Mouse (Mus musculus) lung, adult 18-20 months (tissue): ENCODE data around the gene Ndufa9.

Experiments used
- DNase-seq, 2 experiments: peaks; one replicate each; pipeline ENCODE4 v3.0.0; 2022; ENCODE audit warnings: mixed read lengths in 2 of 2

Ndufa9 gene

GRCm38 (mm10) chr6:126848712-126849704, at the start of gene Ndufa9:
Ndufa9 (minus strand) TSS chr6:126849136.
- peak; percentile 93 to 94 for DNase-seq

GRCm38 (mm10) chr6:126877118-126877517, 28.2 kb upstream of the Ndufa9 start:
- DNase-seq, result no peak

DNA sequence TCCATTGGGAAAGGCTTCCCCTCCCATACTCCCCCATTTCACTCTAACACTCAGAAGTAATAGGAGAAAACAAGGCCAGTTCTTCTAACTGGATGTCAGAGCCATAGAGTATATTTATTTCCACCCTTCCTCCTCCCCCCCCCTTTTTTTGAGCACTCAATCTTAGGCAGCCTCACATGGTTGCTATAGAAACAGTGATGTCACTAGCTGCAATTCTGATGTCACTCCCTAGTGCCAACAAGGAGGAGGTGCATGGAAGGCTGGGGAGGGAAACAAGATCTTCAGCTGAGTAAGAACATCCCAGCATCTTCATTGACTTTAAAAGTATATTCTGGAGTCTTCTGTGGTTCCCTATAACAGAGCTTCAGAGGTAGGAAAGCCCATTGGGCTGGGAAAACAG, 3.9 kb upstream of the Ndufa9 start, which contains the start of gene Akap3:
Gene Akap3, plus strand, starts transcription at position 218 of the 400 bp plus-strand sequence.
- DNase-seq, result no peak

DNA sequence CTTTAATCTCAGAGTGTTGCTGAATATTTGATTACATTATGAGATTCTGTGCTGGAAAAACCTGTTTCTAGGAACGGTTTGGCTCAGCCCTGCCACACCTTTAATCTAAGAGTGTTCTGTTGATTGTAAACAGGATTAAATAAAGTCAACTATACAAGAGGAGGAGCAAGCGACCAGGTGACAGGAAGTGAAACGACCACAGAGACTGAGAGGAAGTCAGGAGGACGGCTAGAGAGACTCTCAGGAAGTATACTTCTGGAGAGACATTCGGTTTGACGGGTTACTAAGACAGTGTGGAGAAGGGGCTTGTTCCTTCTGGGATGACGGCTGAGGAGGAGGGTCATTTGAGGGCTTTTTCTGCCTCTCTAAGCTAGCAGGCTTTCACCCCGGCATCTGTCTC, 12.3 kb downstream of the Ndufa9 start:
- DNase-seq, result no peak

- no peak for DNase-seq
These were observed 25.8 kb downstream of the Ndufa9 start for GRCm38 (mm10) chr6:126823087-126823486.

DNA sequence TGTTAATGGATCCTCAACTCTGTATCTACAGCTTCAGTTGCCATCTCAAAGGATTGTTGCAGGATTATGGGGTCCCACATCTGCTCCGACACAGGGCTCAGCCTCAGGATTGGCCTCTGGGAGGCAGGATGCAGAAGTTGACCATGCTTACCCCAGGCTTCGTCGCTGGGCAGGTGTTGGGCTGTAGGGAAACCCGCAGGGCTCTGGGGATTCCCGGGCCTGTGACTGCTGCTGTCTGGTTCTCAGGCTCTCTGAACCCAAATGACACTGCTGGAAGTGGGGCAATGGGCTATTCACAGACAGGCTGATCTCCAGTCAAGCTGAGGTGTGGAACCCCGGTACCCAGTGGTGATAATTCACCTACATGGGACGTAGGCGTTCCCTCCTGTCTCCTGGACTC, 32.6 kb downstream of the Ndufa9 start:
- no peak for DNase-seq

DNA sequence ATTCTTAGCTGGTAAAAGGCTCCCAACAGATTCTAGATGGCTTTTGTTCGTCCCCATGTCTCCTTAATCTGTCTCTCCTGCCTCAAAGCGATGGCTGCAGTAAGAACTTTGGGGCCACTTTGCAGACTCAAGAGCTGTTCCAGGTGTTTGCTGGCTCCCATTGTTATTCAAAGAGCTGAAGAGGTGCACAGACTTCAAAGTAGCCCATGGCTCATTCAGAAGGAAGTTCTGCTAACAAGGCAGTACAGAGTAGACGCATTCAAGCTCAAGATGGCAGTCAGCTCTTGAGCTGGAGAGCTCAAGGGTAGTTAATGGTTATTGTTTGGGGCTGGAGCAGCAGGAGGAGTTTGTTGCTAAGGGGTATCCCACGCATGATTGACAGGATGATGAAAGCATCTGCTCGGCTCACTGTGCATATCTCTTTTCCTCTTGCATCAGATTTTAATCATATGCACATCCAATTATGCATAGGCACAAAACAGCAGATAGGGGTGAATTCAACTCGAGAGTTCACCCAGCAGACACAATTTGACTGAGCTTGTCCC, 33.7 kb downstream of the Ndufa9 start:
- no peak for DNase-seq

GRCm38 (mm10) chr6:126811481-126811880, 37.5 kb downstream of the Ndufa9 start:
- DNase-seq, result no peak

DNA sequence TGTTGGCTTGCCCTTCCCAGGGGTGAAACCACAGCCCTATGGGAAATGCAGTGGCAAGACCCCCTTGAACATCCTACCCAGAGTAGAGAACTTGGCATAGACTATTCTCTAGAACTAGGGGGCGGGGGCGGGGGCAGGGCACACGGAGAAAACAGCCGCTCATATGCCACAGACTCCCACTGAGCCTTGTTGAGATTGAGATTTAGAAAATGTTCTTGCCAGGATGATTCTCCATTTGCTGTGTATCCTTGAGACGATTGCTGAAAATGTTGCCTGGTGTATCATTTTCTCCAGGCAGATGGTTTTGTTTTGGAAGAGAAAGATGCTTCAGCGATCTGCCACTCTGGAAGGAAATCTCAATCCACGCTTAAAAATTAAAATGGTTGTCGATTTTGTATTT, 40.4 kb downstream of the Ndufa9 start:
- no peak for DNase-seq

GRCm38 (mm10) chr6:126808134-126808533, 40.8 kb downstream of the Ndufa9 start:
- no peak for DNase-seq

DNA sequence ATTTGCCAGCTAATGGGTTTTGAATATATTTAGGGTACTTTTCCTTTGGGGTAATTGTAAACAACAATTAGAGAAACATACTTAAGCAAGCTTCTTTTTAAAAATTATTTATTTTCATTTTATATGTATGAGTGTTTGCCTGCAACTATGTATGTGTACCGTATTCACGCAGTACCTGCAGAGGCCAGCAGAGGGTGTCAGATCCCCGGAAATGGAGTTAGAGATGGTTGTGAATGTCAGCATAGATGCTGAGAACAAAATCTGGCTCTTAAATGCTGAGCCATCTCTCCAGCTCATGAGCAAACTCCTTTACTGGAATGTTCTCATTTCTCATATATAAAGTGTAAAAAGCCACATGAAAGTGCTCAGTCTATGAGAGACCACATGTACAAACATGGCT, 42.2 kb downstream of the Ndufa9 start:
- DNase-seq, result no peak

GRCm38 (mm10) chr6:126802946-126803345, 46.0 kb downstream of the Ndufa9 start:
- no peak for DNase-seq

DNA sequence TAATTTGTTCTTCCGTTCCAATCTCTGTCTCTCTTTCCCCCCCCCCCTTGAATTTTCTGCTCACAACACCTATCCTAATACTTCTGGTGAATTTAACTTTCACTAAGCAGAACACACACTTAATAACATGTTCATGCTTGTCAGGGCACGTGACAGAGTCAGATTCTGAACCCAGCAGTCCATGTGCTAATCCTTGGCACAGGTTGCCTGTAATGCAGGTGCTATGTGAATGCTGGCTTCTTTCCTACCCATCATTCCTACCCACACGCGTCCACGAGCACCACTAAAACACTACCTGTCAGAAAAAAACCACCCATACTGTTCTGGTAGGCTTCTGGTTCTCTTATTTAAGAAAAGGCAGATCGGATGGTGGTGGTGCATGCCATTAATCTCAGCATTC, 54.2 kb downstream of the Ndufa9 start:
- no peak for DNase-seq

DNA sequence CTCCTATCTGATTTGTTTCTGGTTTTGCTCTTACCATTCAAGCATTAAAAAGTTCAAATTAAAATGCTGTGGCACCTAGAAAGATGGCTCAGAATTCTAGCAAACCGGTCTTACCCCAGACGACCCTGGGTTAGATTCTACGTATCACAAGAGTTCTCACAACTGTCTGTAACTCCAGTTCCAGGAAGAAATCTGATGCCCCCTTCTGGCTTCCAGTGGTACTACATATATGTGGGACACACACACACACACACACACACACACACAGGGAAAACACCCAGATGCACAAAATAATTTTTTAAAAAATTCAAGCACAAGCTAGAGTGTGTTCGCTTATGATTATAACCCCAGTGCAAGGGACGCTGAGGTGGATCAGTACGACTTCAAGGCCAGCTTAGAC, 55.2 kb downstream of the Ndufa9 start:
- DNase-seq, result no peak

- peak in 1 of 2 experiments; percentile 4 for DNase-seq
These were observed 57.0 kb downstream of the Ndufa9 start for GRCm38 (mm10) chr6:126791964-126792363.

- DNase-seq, result no peak
These were observed 57.4 kb downstream of the Ndufa9 start for GRCm38 (mm10) chr6:126791488-126791887.

DNA sequence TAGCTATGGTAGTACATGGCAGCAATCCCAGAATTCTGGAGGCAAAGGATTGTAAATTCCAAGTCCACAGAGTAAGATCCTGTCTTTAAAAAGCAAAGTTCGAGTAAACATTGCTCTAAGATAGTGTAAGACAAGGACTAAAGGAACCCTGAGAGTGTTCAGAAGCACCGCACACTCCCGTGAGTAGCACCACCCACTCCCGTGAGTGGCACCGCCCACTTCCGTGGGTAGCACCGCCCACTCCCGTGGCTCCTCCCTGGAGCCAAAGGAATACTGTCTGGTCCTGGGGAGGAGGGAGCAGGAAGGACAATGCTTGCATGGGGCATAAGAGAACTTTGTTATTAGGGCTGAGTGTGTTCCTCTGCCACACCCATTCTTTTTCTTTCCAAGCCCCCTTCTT, 60.1 kb downstream of the Ndufa9 start:
- DNase-seq, result no peak

DNA sequence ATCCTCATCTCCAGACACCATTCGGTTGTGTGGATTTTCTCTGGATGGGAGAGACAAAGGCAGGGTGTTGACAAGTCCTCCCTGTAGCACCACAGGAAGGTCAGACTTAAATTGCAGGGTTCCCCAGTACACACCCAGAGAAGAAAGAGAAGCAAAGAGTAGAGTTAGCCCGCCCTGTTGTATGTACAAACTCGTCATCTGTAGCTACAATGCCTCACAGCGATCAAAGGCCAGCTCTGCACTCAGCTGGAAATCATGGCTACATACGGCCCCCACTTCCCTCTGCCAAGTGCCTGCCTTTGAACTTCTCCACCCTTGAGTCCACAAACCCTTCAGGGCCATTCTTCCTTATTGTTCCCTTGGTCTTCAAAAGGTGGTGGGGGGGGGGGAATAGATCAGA, 64.7 kb downstream of the Ndufa9 start:
- DNase-seq, result no peak

- no peak for DNase-seq
These were observed 65.3 kb downstream of the Ndufa9 start for GRCm38 (mm10) chr6:126783651-126784066.

DNA sequence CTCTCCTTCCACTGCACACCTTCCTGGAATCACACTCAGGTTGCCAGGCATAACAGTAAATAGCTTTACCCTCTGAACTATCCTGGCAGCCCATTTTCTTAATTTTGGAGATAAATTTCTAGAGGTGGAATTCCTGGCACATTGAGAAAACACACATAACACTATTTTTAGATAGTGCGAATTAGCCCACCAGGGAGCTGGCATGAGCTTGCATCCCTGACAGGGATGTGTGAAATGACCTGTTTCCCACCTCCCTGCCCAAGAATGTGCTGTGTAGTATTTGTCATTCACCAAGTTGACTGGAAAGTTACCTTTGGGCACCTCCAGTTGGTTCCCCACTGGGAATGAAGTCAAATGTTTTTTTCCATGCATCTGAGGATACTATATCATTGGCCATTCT, 65.9 kb downstream of the Ndufa9 start:
- DNase-seq, result no peak

DNA sequence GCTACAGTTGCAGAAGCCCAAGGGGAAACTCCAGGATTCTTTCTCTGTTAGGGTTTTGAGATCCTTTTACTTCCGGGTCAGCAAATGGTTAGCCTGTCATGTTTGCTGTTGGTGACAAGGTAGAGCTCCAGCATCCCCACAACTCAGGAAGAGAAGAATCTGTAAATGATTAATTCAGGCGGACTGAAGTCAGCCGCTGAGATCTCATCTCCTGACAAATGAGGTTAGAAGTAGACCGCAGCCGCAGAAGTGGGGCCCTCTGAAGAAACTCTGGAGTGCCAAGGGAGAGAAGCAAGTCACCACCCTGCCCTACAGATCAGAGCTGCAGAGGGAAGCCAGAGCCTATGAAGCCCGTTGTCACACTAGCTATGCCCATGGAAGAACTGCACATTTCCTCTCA, 71.0 kb downstream of the Ndufa9 start:
- DNase-seq, result no peak

- no peak for DNase-seq
These were observed 75.1 kb downstream of the Ndufa9 start for GRCm38 (mm10) chr6:126773873-126774272.

DNA sequence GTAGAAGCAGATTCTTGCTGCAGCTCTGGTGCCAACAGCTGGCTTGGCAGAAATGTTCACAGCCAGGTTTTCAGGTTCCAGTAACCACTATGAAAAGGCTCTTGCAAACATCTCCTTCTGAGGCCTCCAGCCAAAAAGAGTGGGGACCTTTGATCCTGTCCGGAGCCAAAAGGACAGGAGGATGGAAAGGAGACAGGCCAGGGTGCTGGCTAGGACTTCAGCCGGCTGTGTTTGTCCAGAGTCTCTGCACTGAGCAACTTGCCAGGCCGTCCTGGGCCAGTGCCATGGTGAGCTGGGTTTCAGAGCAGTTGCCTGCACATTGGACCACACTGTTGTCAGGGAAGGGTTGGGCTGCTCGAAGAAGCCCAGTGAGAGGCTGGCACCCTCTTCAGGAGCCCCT, 76.6 kb downstream of the Ndufa9 start:
- DNase-seq, result peak in 1 of 2 experiments; percentile 19
